Mouse (Mus musculus): ENCODE results near the gene Rnaseh1.
A peak's percentile ranks its signal among the peaks of the same experiment; 100 is the strongest.

Rnaseh1 gene

GRCm38 (mm10) chr12:28649141-28650110, at the start of gene Rnaseh1:
Rnaseh1 (plus strand) TSS chr12:28649602.
- DNase-seq (ENCODE audit: low spot score): peak; percentile 86

- no peak for DNase-seq (ENCODE audit: low spot score)
Observed at GRCm38 (mm10) chr12:28602259-28602658, 47.1 kb upstream of the Rnaseh1 start.

GRCm38 (mm10) chr12:28603494-28603893, 45.9 kb upstream of the Rnaseh1 start:
- no peak for DNase-seq (ENCODE audit: low spot score)

- no peak for DNase-seq (ENCODE audit: low spot score)
Observed at GRCm38 (mm10) chr12:28607546-28608305, 41.7 kb upstream of the Rnaseh1 start.

GRCm38 (mm10) chr12:28612391-28612790, 37.0 kb upstream of the Rnaseh1 start:
- DNase-seq (ENCODE audit: low spot score): no peak

- DNase-seq (ENCODE audit: low spot score): no peak
Observed at GRCm38 (mm10) chr12:28614401-28614800, 35.0 kb upstream of the Rnaseh1 start.

- DNase-seq (ENCODE audit: low spot score): no peak
Observed at GRCm38 (mm10) chr12:28617297-28617696, 32.1 kb upstream of the Rnaseh1 start.

- DNase-seq (ENCODE audit: low spot score): no peak
Observed at GRCm38 (mm10) chr12:28621451-28622166, 27.8 kb upstream of the Rnaseh1 start.

- no peak for DNase-seq (ENCODE audit: low spot score)
Observed at GRCm38 (mm10) chr12:28622167-28622532, 27.3 kb upstream of the Rnaseh1 start.

GRCm38 (mm10) chr12:28622641-28623040, 26.8 kb upstream of the Rnaseh1 start:
- DNase-seq (ENCODE audit: low spot score): no peak

GRCm38 (mm10) chr12:28623195-28623594, 26.2 kb upstream of the Rnaseh1 start, which contains the start of gene Colec11:
Colec11 (minus strand) TSS chr12:28623377.
- DNase-seq (ENCODE audit: low spot score): no peak

GRCm38 (mm10) chr12:28624251-28624650, 25.2 kb upstream of the Rnaseh1 start:
- DNase-seq (ENCODE audit: low spot score): peak; percentile 52

GRCm38 (mm10) chr12:28625407-28625806, 24.0 kb upstream of the Rnaseh1 start:
- DNase-seq (ENCODE audit: low spot score): no peak

- DNase-seq (ENCODE audit: low spot score): no peak
Observed at GRCm38 (mm10) chr12:28627092-28627491, 22.3 kb upstream of the Rnaseh1 start.

GRCm38 (mm10) chr12:28628436-28628835, 21.0 kb upstream of the Rnaseh1 start:
- DNase-seq (ENCODE audit: low spot score): no peak

- peak; percentile 26 for DNase-seq (ENCODE audit: low spot score)
Observed at GRCm38 (mm10) chr12:28635058-28635534, 14.3 kb upstream of the Rnaseh1 start.

GRCm38 (mm10) chr12:28635535-28636476, 13.6 kb upstream of the Rnaseh1 start, which contains the start of gene Rps7:
Rps7 (minus strand) TSS chr12:28635953.
- DNase-seq (ENCODE audit: low spot score): peak; percentile 96

GRCm38 (mm10) chr12:28636543-28636942, 12.9 kb upstream of the Rnaseh1 start:
- DNase-seq (ENCODE audit: low spot score): no peak

GRCm38 (mm10) chr12:28638778-28639177, 10.6 kb upstream of the Rnaseh1 start:
- no peak for DNase-seq (ENCODE audit: low spot score)

- no peak for DNase-seq (ENCODE audit: low spot score)
Observed at GRCm38 (mm10) chr12:28662628-28663027, 13.2 kb downstream of the Rnaseh1 start.

- no peak for DNase-seq (ENCODE audit: low spot score)
Observed at GRCm38 (mm10) chr12:28666734-28667133, 17.3 kb downstream of the Rnaseh1 start.

Measured in adipocyte (in vitro differentiated cells).